Mouse (Mus musculus) midbrain, embryonic 11.5 days (tissue): ENCODE data around the gene Cyp2t4. TPM values are rescaled to one million over a fixed set of nuclear protein-coding genes. Genes with fewer than 3 reads are reported as not detected.

ENCODE experiments used
- ATAC-seq: fragments of 200-750 bp; cut with Nextera tagmentation; 2 replicates; pipeline ENCODE4 v1.8.0; 2017; ENCODE audit warnings: moderate TSS enrichment, moderate library complexity; ENCODE audit not compliant: low FRiP score
- DNase-seq: peaks from one replicate; pipeline ENCODE4 v3.0.0; 2015; ENCODE audit warnings: low spot score; ENCODE audit errors: missing footprints
- H3K27ac ChIP-seq: fragments of 300-500 bp; sonication (generic); 2 replicates; pipeline ENCODE4 v1.5.1; 2014; ENCODE audit warnings: low read depth, low read length
- H3K27me3 ChIP-seq: fragments of 300-500 bp; sonication (generic); 2 replicates; pipeline ENCODE4 v1.6.1; 2014; ENCODE audit warnings: mild to moderate bottlenecking, low read length, moderate library complexity, mixed read lengths; ENCODE audit not compliant: control insufficient read depth, insufficient read depth
- H3K36me3 ChIP-seq: fragments of 300-500 bp; sonication (generic); 2 replicates; pipeline ENCODE4 v1.6.1; 2014; ENCODE audit warnings: mild to moderate bottlenecking, low read length, moderate library complexity, mixed read lengths; ENCODE audit not compliant: control insufficient read depth, insufficient read depth
- H3K4me1 ChIP-seq: fragments of 300-500 bp; sonication (generic); 2 replicates; pipeline ENCODE4 v1.6.1; 2014; ENCODE audit warnings: low read length; ENCODE audit not compliant: control insufficient read depth, insufficient read depth
- H3K4me2 ChIP-seq: fragments of 300-500 bp; sonication (generic); 2 replicates; pipeline ENCODE4 v1.6.1; 2014; ENCODE audit warnings: mild to moderate bottlenecking, moderate library complexity
- H3K4me3 ChIP-seq: fragments of 300-500 bp; sonication (generic); 2 replicates; pipeline ENCODE4 v1.5.1; 2014; ENCODE audit warnings: low read depth, low read length
- H3K9ac ChIP-seq: fragments of 300-500 bp; sonication (generic); 2 replicates; pipeline ENCODE4 v1.6.1; 2014; ENCODE audit warnings: low read length
- H3K9me3 ChIP-seq: fragments of 300-500 bp; sonication (generic); 2 replicates; pipeline ENCODE4 v1.6.1; 2016; ENCODE audit warnings: low read length; ENCODE audit not compliant: control insufficient read depth
- WGBS: fragments of 180-500 bp; shearing (Covaris S2); extraction: QIAGEN DNeasy Blood & Tissue Kit; methylation state at CpG from one replicate; pipeline ENCODE4 v1.1.7; 2014; 5-methylcytosine and 5-hydroxymethylcytosine counted together
- polyA plus RNA-seq: library from polyadenylated mRNA; unstranded; fragments of >200 nt; fragmentation: Nextera tagmentation; extraction: Ambion mirVana; gene quantifications from 2 replicates; pipeline ENCODE4 v1.2.1, GENCODE M21; 2014

Cyp2t4 gene
- polyA plus RNA-seq, 1 experiment from 2014 or later = 0.11 TPM

DNA sequence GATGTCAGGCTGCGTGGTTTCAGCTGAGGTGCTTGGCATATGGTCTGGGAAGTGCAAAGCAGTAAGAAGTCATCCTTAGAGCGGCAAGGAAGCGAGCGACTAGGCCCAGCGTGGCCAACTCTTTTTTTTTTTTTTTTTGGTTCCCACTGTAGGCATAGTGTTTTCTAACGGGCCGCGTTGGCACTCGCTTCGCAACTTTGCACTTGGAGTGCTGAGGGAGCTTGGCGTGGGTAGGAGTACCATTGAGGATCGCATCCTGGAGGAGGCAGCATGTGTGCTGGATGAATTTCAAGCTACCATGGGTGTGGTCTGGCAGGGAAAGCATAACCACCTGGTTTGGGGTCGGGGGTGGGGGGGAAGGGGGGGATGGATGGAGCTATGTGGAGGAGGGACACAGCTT lies 2.5 kb downstream of the Cyp2t4 start:
- WGBS = 85% methylated on average over 13 of the region's 13 CpGs

DNA sequence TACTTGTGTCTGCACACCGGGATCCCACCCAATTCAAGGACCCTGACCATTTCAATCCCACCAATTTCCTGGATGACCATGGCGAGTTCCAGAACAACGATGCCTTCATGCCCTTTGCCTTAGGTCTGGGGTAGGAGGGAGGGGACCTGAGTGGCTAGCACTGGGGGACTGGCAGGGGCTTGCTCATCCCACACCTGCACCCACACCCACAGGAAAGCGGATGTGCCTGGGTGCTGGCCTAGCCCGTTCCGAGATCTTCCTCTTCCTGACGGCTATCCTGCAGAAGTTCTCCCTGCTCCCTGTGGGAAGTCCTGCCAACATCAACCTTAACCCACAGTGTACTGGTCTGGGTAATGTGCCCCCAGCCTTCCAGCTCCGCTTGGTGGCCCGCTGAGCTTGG lies 4.7 kb downstream of the Cyp2t4 start:
- Histone ChIP-seq H3K36me3 (peaks cover 13% of the 10 kb centered on the region), H3K9ac (no peak overlapping the region), H3K27me3 (no peaks in the 10 kb centered on the region), H3K4me1 (peaks cover 7% of the 10 kb centered on the region), H3K4me3 (no peak overlapping the region), H3K4me2 (no peak overlapping the region), H3K27ac (no peak overlapping the region), H3K9me3 (no peaks in the 10 kb centered on the region)
- 96% methylated on average over 9 of the region's 9 CpGs for WGBS
- DNase-seq (no peak), ATAC-seq (no peak)

More for the DNA sequence above, 2.5 kb downstream of the Cyp2t4 start:
- H3K36me3 ChIP-seq = peaks cover 13% of the 10 kb centered on the region
- H3K9me3 ChIP-seq = no peaks in the 10 kb centered on the region
- H3K27ac ChIP-seq = no peak overlapping the region
- no peak overlapping the region for H3K4me2 ChIP-seq
- H3K9ac ChIP-seq = no peak overlapping the region
- H3K4me3 ChIP-seq = no peak overlapping the region
- DNase-seq (no peak), ATAC-seq (no peak)
- H3K27me3 ChIP-seq = no peaks in the 10 kb centered on the region
- H3K4me1 ChIP-seq = no peaks in the 10 kb centered on the region

DNA sequence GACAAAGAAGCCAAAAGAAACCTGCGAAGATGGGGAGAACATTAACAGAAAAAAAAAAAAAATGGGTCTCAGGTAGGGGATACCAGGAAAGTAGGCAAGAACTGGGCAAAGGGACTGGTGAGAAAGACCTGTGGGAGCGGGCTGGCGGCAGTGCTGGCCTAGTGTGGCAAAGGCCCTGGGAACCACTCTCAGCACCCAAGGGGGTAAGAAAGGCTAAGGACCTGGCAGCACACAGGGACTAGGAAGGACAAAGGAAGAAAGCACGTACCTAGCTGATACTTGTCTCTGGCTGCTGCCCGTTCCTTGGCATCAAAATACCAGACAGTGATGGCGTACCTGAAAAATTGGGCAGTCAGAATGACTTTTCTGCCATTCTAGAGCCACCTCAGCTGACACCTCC lies 5.7 kb downstream of the Cyp2t4 start:
- H3K36me3 ChIP-seq = peaks cover 13% of the 10 kb centered on the region

DNA sequence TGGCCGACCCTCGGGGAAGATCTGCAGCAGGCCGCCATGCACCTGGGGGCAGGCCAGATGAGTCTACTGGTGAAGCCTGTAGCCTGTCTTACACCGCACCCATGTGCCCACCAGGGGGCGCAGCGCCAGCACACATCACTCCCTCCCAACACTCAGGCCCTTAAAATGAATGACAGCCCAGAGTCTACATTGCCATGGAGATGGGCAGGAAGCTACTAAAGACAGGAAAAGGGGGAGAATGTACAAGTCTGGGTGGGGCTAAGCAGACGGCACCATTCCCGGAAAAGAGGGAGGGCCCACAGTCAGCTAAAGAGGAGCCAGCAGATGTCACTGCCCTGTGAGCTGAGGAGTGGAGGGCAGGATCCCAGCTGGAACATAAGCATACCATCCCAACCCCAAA lies 6.4 kb downstream of the Cyp2t4 start:
- ATAC-seq = peak; percentile 94
- H3K27ac ChIP-seq = no peak overlapping the region
- H3K4me1 ChIP-seq = peaks cover 24% of the 10 kb centered on the region

More for the DNA sequence above, 5.7 kb downstream of the Cyp2t4 start:
- H3K27me3 ChIP-seq = no peaks in the 10 kb centered on the region
- H3K9me3 ChIP-seq = no peaks in the 10 kb centered on the region
- H3K4me3 ChIP-seq = no peak overlapping the region
- H3K9ac ChIP-seq = no peak overlapping the region
- no peak overlapping the region for H3K27ac ChIP-seq
- 93% methylated on average over 6 of the region's 6 CpGs for WGBS
- ATAC-seq = no peak
- peaks cover 18% of the 10 kb centered on the region for H3K4me1 ChIP-seq
- DNase-seq = no peak
- no peak overlapping the region for H3K4me2 ChIP-seq

DNA sequence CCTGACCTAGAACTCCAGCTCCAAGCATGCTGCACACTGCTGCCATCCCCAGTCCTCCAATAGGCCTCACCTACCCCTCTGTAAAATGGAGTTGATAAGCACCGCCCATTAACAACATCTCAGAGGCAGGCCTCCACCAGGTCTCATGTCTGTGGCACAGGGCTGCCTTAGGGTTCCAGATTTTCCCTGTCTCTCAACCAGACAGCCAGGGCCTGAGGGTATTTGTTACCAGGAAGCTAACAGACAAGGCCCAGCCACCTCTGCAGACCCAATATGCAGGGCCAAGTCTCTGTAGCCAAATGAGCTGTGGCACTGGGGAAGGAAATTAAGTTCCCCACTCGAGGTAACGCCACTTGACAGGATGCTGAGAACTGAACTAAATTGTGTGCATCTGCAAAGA lies 7.4 kb downstream of the Cyp2t4 start:
- Histone ChIP-seq H3K9me3 (no peaks in the 10 kb centered on the region), H3K4me2 (no peak overlapping the region), H3K4me1 (peaks cover 33% of the 10 kb centered on the region), H3K36me3 (peaks cover 17% of the 10 kb centered on the region), H3K27me3 (no peaks in the 10 kb centered on the region), H3K9ac (no peak overlapping the region), H3K27ac (no peak overlapping the region), H3K4me3 (no peak overlapping the region)
- DNase-seq (no peak), ATAC-seq (no peak)
- 94% methylated on average over 3 of the region's 3 CpGs for WGBS

More for the DNA sequence above, 6.4 kb downstream of the Cyp2t4 start:
- H3K36me3 ChIP-seq = peaks cover 17% of the 10 kb centered on the region
- H3K4me3 ChIP-seq = no peak overlapping the region
- H3K9ac ChIP-seq = no peak overlapping the region
- no peaks in the 10 kb centered on the region for H3K27me3 ChIP-seq
- no peaks in the 10 kb centered on the region for H3K9me3 ChIP-seq
- 20% methylated on average over 8 of the region's 8 CpGs for WGBS
- H3K4me2 ChIP-seq = no peak overlapping the region
- DNase-seq = peak; percentile 97

DNA sequence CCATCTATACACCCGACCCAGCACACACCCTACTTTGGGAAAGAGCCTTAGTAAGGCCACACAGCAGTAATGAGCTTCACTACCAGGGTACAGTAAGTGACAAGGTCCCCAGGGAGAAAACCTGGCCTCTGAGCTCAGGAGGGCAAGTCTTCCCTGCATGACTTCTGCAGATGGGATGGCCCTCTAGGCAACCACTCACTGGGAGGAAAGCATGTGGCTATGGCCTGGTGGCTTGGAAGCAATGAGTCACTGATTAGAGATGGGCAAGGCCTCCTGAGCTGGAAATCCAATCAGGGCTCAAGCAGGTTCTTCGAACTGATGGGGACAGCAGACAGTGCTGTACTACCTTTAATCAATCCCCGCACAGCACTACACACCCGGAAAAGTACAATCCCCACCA lies 8.2 kb downstream of the Cyp2t4 start:
- no peaks in the 10 kb centered on the region for H3K9me3 ChIP-seq
- 90% methylated on average over 4 of the region's 4 CpGs for WGBS
- H3K9ac ChIP-seq = peak overlapping the region; percentile 12; the same call in 1 of the 2 replicates
- peaks cover 17% of the 10 kb centered on the region for H3K36me3 ChIP-seq
- ATAC-seq (no peak), DNase-seq (no peak)
- H3K27me3 ChIP-seq = no peaks in the 10 kb centered on the region
- no peak overlapping the region for H3K4me2 ChIP-seq
- no peak overlapping the region for H3K4me3 ChIP-seq
- peaks cover 33% of the 10 kb centered on the region for H3K4me1 ChIP-seq
- no peak overlapping the region for H3K27ac ChIP-seq

DNA sequence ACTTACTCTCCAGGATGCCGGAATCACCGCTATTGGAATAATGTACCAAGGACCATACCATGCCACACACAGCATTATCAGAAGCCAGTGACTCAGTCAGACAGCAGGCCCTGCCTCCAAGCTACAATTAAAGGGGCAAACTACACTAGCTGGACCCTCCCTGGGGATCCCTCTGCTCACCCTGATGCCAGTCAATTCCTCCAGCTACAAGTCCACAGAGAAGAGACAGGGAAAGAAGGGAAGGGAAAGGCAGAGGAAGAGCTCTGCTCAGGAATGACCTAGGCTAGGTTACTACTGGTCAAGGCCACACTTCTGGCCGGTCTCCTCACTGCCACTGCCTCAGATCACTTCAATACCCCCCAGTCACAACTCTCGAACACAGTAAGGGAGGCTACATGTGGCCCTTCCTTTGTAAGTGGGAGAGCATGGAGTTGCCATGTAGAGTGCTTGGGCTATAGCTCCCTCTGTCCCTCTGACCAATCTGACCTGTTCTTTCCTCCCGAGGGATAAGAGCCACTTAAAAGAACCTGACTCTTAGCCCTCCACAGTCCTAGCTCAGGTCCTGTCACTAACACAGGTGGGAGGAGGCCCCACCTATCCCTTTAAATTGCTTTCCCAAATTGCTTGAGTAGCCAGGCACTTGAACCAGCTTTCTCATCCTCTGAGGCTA lies 9.4 kb downstream of the Cyp2t4 start:
- peaks cover 17% of the 10 kb centered on the region for H3K36me3 ChIP-seq
- H3K9ac ChIP-seq = peak overlapping the region; percentile 16; the same call in 1 of the 2 replicates
- DNase-seq (peak; percentile 33), ATAC-seq (no peak)
- no peaks in the 10 kb centered on the region for H3K27me3 ChIP-seq
- peak overlapping the region; percentile 3; the same call in 1 of the 2 replicates for H3K4me3 ChIP-seq
- no peak overlapping the region for H3K4me2 ChIP-seq
- no peak overlapping the region for H3K27ac ChIP-seq
- no peaks in the 10 kb centered on the region for H3K9me3 ChIP-seq
- peaks cover 38% of the 10 kb centered on the region for H3K4me1 ChIP-seq
- WGBS = 95% methylated on average over 5 of the region's 5 CpGs

DNA sequence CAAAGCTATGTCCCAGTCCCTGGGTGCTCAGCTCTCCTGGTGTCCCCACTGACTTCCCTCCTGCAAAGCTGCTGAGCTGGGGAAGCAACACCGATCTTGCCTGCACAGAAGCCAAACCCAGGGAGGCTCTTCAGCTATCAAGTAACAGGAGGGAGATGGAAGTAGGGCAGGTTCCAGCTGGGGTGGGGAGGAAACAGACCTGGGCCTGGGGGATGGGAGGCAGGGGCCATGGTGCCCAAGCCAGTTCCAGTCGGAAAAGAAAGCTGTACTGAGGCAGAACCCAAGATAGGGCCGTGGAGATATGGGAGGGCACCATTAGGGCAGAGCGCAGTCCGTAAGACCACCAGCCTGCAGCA lies 9.9 kb downstream of the Cyp2t4 start:
- peak overlapping the region; percentile 36; the same call in 1 of the 2 replicates for H3K9ac ChIP-seq
- WGBS = 90% methylated on average over 5 of the region's 5 CpGs

DNA sequence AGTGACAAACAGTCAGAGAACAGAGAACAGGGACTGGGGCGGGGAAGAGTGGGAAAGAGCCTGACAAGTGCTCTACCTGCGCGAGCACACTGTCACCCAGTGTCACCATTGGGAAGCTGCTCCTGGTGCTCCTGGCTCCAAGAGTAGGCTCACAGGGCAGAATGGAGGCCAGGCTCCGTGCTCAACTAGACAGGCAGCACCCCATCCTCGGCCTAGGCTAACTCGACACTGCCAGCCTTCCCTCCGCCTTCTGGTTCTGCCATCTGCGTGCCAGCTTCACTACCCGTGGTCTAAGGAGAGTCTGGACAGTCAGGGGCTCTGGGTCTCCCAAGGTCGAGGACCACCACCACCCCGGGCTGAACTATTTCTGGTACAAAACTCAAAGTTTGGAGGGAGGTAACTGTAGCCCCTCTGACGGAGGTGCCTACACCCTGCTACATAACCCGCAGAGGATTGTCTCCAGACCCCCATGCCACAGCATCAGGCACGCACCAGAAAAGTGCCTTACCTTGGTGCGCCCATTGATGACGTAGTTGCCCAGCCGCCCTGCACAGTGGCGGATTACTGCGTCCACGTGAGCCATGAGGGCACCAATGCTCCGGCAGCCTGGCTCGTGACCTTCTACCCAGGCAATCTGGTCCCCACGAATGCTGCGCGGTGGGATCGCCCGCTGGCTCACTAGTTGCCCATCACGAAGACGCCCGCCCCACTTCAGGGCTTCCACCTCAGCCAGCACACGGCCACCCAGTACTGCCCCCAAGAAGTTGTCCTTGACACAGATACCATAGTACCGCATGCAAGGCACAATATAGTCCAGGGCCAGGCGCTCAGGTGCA lies 10.8 kb downstream of the Cyp2t4 start:
- ATAC-seq (no peak), DNase-seq (peak; percentile 68)
- H3K4me3 ChIP-seq = peak overlapping the region; percentile 78
- no peaks in the 10 kb centered on the region for H3K9me3 ChIP-seq
- peak overlapping the region; percentile 79; the same call in 1 of the 2 replicates for H3K4me2 ChIP-seq
- WGBS = 86% methylated on average over 33 of the region's 33 CpGs
- H3K9ac ChIP-seq = peak overlapping the region; percentile 86
- no peaks in the 10 kb centered on the region for H3K27me3 ChIP-seq
- H3K36me3 ChIP-seq = peaks cover 8% of the 10 kb centered on the region
- H3K27ac ChIP-seq = no peak overlapping the region
- peaks cover 38% of the 10 kb centered on the region for H3K4me1 ChIP-seq

More for the DNA sequence above, 9.9 kb downstream of the Cyp2t4 start:
- no peak for DNase-seq
- no peak overlapping the region for H3K4me3 ChIP-seq
- H3K4me1 ChIP-seq = peaks cover 38% of the 10 kb centered on the region
- H3K36me3 ChIP-seq = peaks cover 14% of the 10 kb centered on the region
- no peak for ATAC-seq
- no peak overlapping the region for H3K27ac ChIP-seq
- H3K9me3 ChIP-seq = no peaks in the 10 kb centered on the region
- no peaks in the 10 kb centered on the region for H3K27me3 ChIP-seq
- H3K4me2 ChIP-seq = peak overlapping the region; percentile 6
